Mouse (Mus musculus): ENCODE results near the gene Klhl22.

- TF ChIP-seq POLR2A (IDR thresholded peaks at IDR 0.05; ENCODE audit: borderline replicate concordance, extremely low read depth, low read depth, low read length): no peak
- no peak for TF ChIP-seq CTCF (IDR thresholded peaks at IDR 0.05; ENCODE audit: insufficient read depth, low read length)
Measured at GRCm38 (mm10) chr16:17771117-17771865, 11.9 kb downstream of the Klhl22 start.

Measured in lung, adult 2 months (tissue).